Comparison of ENCODE assay signal across 8 mouse cellular contexts in the genomic region with DNA sequence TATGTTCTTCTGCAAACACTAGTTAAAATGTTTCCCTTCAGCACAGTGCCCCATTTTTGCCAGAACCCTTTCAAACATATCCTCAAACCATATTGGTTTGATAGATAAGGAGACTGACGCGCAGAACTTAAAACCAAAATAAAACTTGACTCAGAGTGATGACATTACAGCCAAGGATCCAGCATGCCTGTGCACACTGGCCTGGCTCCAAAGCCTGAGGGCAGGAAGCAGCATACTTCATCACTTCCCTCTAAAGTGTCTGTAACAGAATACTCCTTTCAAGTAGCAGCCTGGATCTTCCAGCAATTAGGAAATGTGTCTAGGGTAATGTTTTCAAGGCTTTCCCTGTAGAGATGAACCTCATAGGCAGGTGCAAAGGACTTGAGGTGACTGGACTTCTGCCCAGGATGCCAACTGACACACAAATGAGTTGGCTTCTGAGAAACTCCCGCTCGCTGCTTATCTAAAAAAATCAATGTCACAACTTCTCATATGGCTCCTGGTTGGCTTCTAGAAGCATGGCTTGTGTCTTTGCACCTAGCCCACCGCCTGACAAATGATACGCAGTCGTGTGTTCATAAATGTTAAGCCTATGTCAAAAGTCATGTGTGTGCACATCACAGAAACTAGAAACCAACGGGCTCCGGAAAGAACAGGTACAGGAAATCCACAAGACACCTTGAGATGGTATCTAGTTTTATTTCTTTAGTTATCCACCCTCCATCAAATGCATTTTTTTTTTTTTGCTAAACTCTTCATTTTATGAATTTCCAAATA. TPM values are rescaled to one million over a fixed set of nuclear protein-coding genes. Genes with fewer than 3 reads are reported as not detected.
A peak's percentile ranks its signal among the peaks of the same experiment; 100 is the strongest.
DNase-seq lines count a peak whose midpoint lies in the region; ATAC-seq and TF ChIP-seq lines count a peak whose summit lies in the region.

No protein-coding gene starts in this region.

- H3K27me3 ChIP-seq in liver, adult 2 months (ENCODE audit: control insufficient read depth, insufficient read depth, low read length) = no peaks in the 10 kb centered on the region
- H3K27me3 ChIP-seq in limb, embryonic 10.5 days (ENCODE audit: low read depth, poor library complexity, severe bottlenecking) = no peaks in the 10 kb centered on the region

- WGBS in liver, adult 2 months = 55% methylated on average over 9 of the region's 9 CpGs
- 93% methylated on average over 9 of the region's 9 CpGs for WGBS in limb, embryonic 10.5 days

- peaks cover 5% of the 10 kb centered on the region; the same call in 1 of the 2 replicates for H3K4me1 ChIP-seq in liver, adult 2 months (ENCODE audit: control insufficient read depth, insufficient read depth, low read length)
- no peaks in the 10 kb centered on the region for H3K4me1 ChIP-seq in limb, embryonic 10.5 days

- peaks cover 13% of the 10 kb centered on the region; the same call in 1 of the 2 replicates for H3K79me2 ChIP-seq in liver, adult 2 months (ENCODE audit: control insufficient read depth, insufficient read depth, low read length)

- peak; percentile 70 for DNase-seq in liver, adult 2 months (ENCODE audit: extremely low read depth, low read depth, low spot score)
- DNase-seq in liver = no peak
- peak; percentile 21 for DNase-seq in gastrocnemius, postnatal 25 days
- peak; percentile 54 to 61 for DNase-seq in kidney, postnatal 25 days
- DNase-seq in spleen, adult 18-20 months = no peak
- no peak for DNase-seq in limb, embryonic 10.5 days (ENCODE audit: low spot score)
- DNase-seq in right cerebral cortex, adult 18-20 months = no peak

- H3K4me3 ChIP-seq in liver, adult 2 months (ENCODE audit: insufficient read depth, low read depth, low read length) = no peak overlapping the region
- no peak overlapping the region for H3K4me3 ChIP-seq in limb, embryonic 10.5 days

- no peak for TF ChIP-seq POLR2A in liver, adult 2 months (IDR thresholded peaks at IDR 0.05; ENCODE audit: extremely low read depth, insufficient read depth, low read length)

- ATAC-seq in neutrophil, adult 5-6 weeks (ENCODE audit: extremely low read depth, insufficient number of reproducible peaks, low FRiP score, poor library complexity, severe bottlenecking) = 0 out of 2 replicates have a peak, but pooled peaks have one; percentile 14

- H3K9me3 ChIP-seq in limb, embryonic 10.5 days (replicated peaks) = no peaks in the 10 kb centered on the region

- TF ChIP-seq CTCF in liver, adult 2 months (IDR thresholded peaks at IDR 0.05; ENCODE audit: low read depth, low read length) = no peak

- H3K36me3 ChIP-seq in liver, adult 2 months (ENCODE audit: control insufficient read depth, insufficient read depth, low read length) = peaks cover 22% of the 10 kb centered on the region
- no peaks in the 10 kb centered on the region for H3K36me3 ChIP-seq in limb, embryonic 10.5 days

- H3K9ac ChIP-seq in liver, adult 2 months (ENCODE audit: low read depth, low read length) = no peak overlapping the region

- H3K27ac ChIP-seq in liver, adult 2 months (replicated peaks; ENCODE audit: insufficient read depth, low read depth, low read length) = no peak overlapping the region
- no peak overlapping the region for H3K27ac ChIP-seq in limb, embryonic 10.5 days

RNA-seq across cellular contexts. Expression of a gene that starts 43.9 kb away (rescaled TPM):
- 161 and 171 TPM in 2 replicates for total RNA-seq in liver, adult 2 months (2014; rRNA removed)
- 45.4 and 53.7 TPM in 2 replicates for polyA plus RNA-seq in liver, adult 2 months (2012; rRNA removed)
- 10 to 100 TPM in 1 of 2 experiments, 1 to 10 TPM in 1; 9.3 to 15.8 TPM for total RNA-seq in gastrocnemius, postnatal 25 days (2021)
- total RNA-seq in neutrophil, adult 5-6 weeks (2017) = 271 and 280 TPM in 2 replicates
- 2.7 and 3.5 TPM in 2 replicates for polyA plus RNA-seq in limb, embryonic 10.5 days (2016; fragmentation: Nextera tagmentation; extraction: Ambion mirVana)

Comparison
In these comparisons a context has a peak if more than half of its experiments do, and no peak if none do; other contexts are left out.
1. DNase-seq: peak in liver, adult 2 months (single experiment), gastrocnemius, postnatal 25 days (single experiment) and kidney, postnatal 25 days (2 of 2); none in liver (single experiment), spleen, adult 18-20 months (0 of 2), limb, embryonic 10.5 days (single experiment) and right cerebral cortex, adult 18-20 months (single experiment).